ENCODE assay signal across 8 mouse cellular contexts in genomic region chr12:32245566-32246233, GRCm38 (mm10). TPM values are rescaled to one million over a fixed set of nuclear protein-coding genes. Genes with fewer than 3 reads are reported as not detected.
DNase-seq lines count a peak whose midpoint lies in the region; ATAC-seq lines count a peak whose summit lies in the region.

No protein-coding gene starts in this region.

- H3K9me3 ChIP-seq in liver, embryonic 13.5 days (replicated peaks): no peaks in the 10 kb centered on the region

- ATAC-seq in liver, embryonic 13.5 days (ENCODE audit: low read depth): no peak

- H3K4me3 ChIP-seq in liver, embryonic 13.5 days (replicated peaks): no peak overlapping the region

- H3K36me3 ChIP-seq in liver, embryonic 13.5 days: no peaks in the 10 kb centered on the region

- H3K27me3 ChIP-seq in liver, embryonic 13.5 days: no peaks in the 10 kb centered on the region

- peaks cover 19% of the 10 kb centered on the region for H3K4me1 ChIP-seq in liver, embryonic 13.5 days (replicated peaks)

- no peak overlapping the region for H3K9ac ChIP-seq in liver, embryonic 13.5 days

- no peak overlapping the region for H3K4me2 ChIP-seq in liver, embryonic 13.5 days

- 69% methylated on average over 5 of the region's 5 CpGs for WGBS in liver, embryonic 13.5 days (ENCODE audit: insufficient replicate concordance)

- H3K27ac ChIP-seq in liver, embryonic 13.5 days: no peak overlapping the region

- DNase-seq in layer of hippocampus, adult 11-12 months (ENCODE audit: low spot score): peak; percentile 29
- no peak for DNase-seq in layer of hippocampus, adult 9-11 months
- peak; percentile 30 for DNase-seq in ES-CJ7 (ENCODE audit: low read depth, low spot score)
- peak; percentile 47 for DNase-seq in adrenal gland, postnatal 10 days
- peak; percentile 8 for DNase-seq in embryo, embryonic 11.5 days (ENCODE audit: low read depth, low spot score)
- DNase-seq in liver, embryonic 13.5 days: peak; percentile 26
- peak; percentile 47 to 62 for DNase-seq in spleen, postnatal 36 days (ENCODE audit: low spot score in 2 of 2)
- DNase-seq in MN1 (ENCODE audit: low spot score): no peak

RNA-seq across cellular contexts. Expression of gene Pik3cg, which starts 37.2 kb away (rescaled TPM):
- 1 to 10 TPM; 2.8 to 3.4 TPM for total RNA-seq in adrenal gland, postnatal 10 days (2021)
- 3.2 and 3.7 TPM in 2 replicates for polyA plus RNA-seq in liver, embryonic 13.5 days (2015; fragmentation: Nextera tagmentation; extraction: Ambion mirVana)

Comparison
In these comparisons a context has a peak if more than half of its experiments do, and no peak if none do; other contexts are left out.
1. DNase-seq: peak in layer of hippocampus, adult 11-12 months (single experiment), ES-CJ7 (single experiment), adrenal gland, postnatal 10 days (single experiment), embryo, embryonic 11.5 days (single experiment), liver, embryonic 13.5 days (single experiment) and spleen, postnatal 36 days (2 of 2); none in layer of hippocampus, adult 9-11 months (single experiment) and MN1 (single experiment).